Mouse (Mus musculus) layer of hippocampus, adult 9-11 months (tissue): ENCODE measurements at regions not wholly inside any gene's neighbourhood (a gene's known extent, or its start where the extent isn't known, plus 50 kb on each side); places are given as distances from the start of the nearest gene placed in this dataset.
A peak's percentile ranks its signal among the peaks of the same experiment; 100 is the strongest.

Source experiments
- DNase-seq: peaks from one replicate; pipeline ENCODE4 v3.0.0; 2022

- no peak for DNase-seq
Observed at GRCm38 (mm10) chr13:45286651-45287050, 102.9 kb upstream of the Mylip start.

GRCm38 (mm10) chr13:45287217-45287616 is 102.3 kb upstream of the Mylip start:
- DNase-seq = no peak

- no peak for DNase-seq
Observed at GRCm38 (mm10) chr13:45289976-45290375, 99.6 kb upstream of the Mylip start.

- no peak for DNase-seq
Observed at GRCm38 (mm10) chr13:45294691-45295090, 94.9 kb upstream of the Mylip start.

GRCm38 (mm10) chr13:45300610-45301009 is 88.9 kb upstream of the Mylip start:
- DNase-seq = no peak

GRCm38 (mm10) chr13:45301191-45301905 is 88.2 kb upstream of the Mylip start:
- no peak for DNase-seq

GRCm38 (mm10) chr13:45302796-45303195 is 86.7 kb upstream of the Mylip start:
- DNase-seq = no peak

- no peak for DNase-seq
Observed at GRCm38 (mm10) chr13:45306177-45306576, 83.4 kb upstream of the Mylip start.

GRCm38 (mm10) chr13:45307226-45307625 is 82.3 kb upstream of the Mylip start:
- DNase-seq = no peak

GRCm38 (mm10) chr13:45319646-45320045 is 69.9 kb upstream of the Mylip start:
- DNase-seq = no peak

- peak; percentile 27 for DNase-seq
Observed at GRCm38 (mm10) chr13:45325736-45326293, 63.7 kb upstream of the Mylip start.

- no peak for DNase-seq
Observed at GRCm38 (mm10) chr13:45326751-45327150, 62.8 kb upstream of the Mylip start.

- no peak for DNase-seq
Observed at GRCm38 (mm10) chr13:45330561-45330960, 59.0 kb upstream of the Mylip start.

- DNase-seq = no peak
Observed at GRCm38 (mm10) chr13:45332031-45332430, 57.5 kb upstream of the Mylip start.

- DNase-seq = no peak
Observed at GRCm38 (mm10) chr13:45333634-45334033, 55.9 kb upstream of the Mylip start.
